Mouse (Mus musculus) adrenal gland, adult (tissue): ENCODE data around the gene Fem1b.
"Not testable (repeated sequence)": the region's sequence is repeated elsewhere in the genome, so short reads cannot be mapped to it uniquely, and the experiment has no call there.

ENCODE experiments used
- DNase-seq, 2 experiments: peaks; one replicate each; pipeline ENCODE4 v3.0.0; 2022 to 2023; ENCODE audit warnings: low spot score in 1 of 2; ENCODE audit not compliant: inconsistent age in 2 of 2

The Fem1b gene

GRCm38 (mm10) chr9:62827939-62828652, 16.4 kb upstream of the Fem1b start:
- DNase-seq = peak; percentile 34 to 70

GRCm38 (mm10) chr9:62826456-62826855, 14.7 kb upstream of the Fem1b start:
- no peak for DNase-seq

- peak in 1 of 2 experiments; percentile 39 for DNase-seq
These were observed 14.2 kb upstream of the Fem1b start for GRCm38 (mm10) chr9:62825791-62826393.

GRCm38 (mm10) chr9:62821811-62822210, 10.1 kb upstream of the Fem1b start:
- DNase-seq = no peak

GRCm38 (mm10) chr9:62820829-62821228, 9.1 kb upstream of the Fem1b start:
- DNase-seq = no peak

- not testable (repeated sequence) for DNase-seq
These were observed 8.2 kb upstream of the Fem1b start for GRCm38 (mm10) chr9:62819910-62820309.

GRCm38 (mm10) chr9:62819494-62819893, 7.8 kb upstream of the Fem1b start:
- DNase-seq = no peak

GRCm38 (mm10) chr9:62817828-62818614, 6.3 kb upstream of the Fem1b start:
- DNase-seq = peak in 1 of 2 experiments; percentile 62

GRCm38 (mm10) chr9:62817099-62817571, 5.4 kb upstream of the Fem1b start:
- no peak for DNase-seq

GRCm38 (mm10) chr9:62816323-62817098, 4.8 kb upstream of the Fem1b start:
- DNase-seq = no peak

GRCm38 (mm10) chr9:62814751-62815150, 3.0 kb upstream of the Fem1b start:
- no peak for DNase-seq

- DNase-seq = no peak
These were observed 699 bp upstream of the Fem1b start for GRCm38 (mm10) chr9:62812216-62813049.

GRCm38 (mm10) chr9:62810543-62811515, 905 bp downstream of the Fem1b start:
- no peak for DNase-seq

- DNase-seq = no peak
These were observed 1.6 kb downstream of the Fem1b start for GRCm38 (mm10) chr9:62810095-62810494.

GRCm38 (mm10) chr9:62799218-62799617, 12.5 kb downstream of the Fem1b start:
- not testable (repeated sequence) for DNase-seq

- DNase-seq = no peak
These were observed 21.9 kb downstream of the Fem1b start for GRCm38 (mm10) chr9:62789856-62790255.

GRCm38 (mm10) chr9:62786721-62787120, 25.0 kb downstream of the Fem1b start:
- peak; percentile 71 to 79 for DNase-seq

GRCm38 (mm10) chr9:62784233-62784632, 27.5 kb downstream of the Fem1b start:
- no peak for DNase-seq
